Mouse (Mus musculus) midbrain, embryonic 14.5 days (tissue): ENCODE measurements at regions not wholly inside any gene's neighbourhood (a gene's known extent, or its start where the extent isn't known, plus 50 kb on each side); places are given as distances from the start of the nearest gene placed in this dataset.

Source experiments
- ATAC-seq: fragments of 200-750 bp; cut with Nextera tagmentation; 2 replicates; pipeline ENCODE4 v1.8.0; 2017; ENCODE audit warnings: moderate number of reproducible peaks, moderate library complexity; ENCODE audit not compliant: low FRiP score, low TSS enrichment
- DNase-seq: peaks from one replicate; pipeline ENCODE4 v3.0.0-alpha.2; 2015
- H3K27ac ChIP-seq: fragments of 300-500 bp; sonication (generic); replicated peaks from 2 replicates; pipeline ENCODE4 v1.5.1; 2014; ENCODE audit warnings: mild to moderate bottlenecking, low read depth, low read length, moderate library complexity
- H3K27me3 ChIP-seq: fragments of 300-500 bp; sonication (generic); 2 replicates; pipeline ENCODE4 v1.6.1; 2014; ENCODE audit warnings: low read length, control low read depth, mixed read lengths; ENCODE audit not compliant: control insufficient read depth, insufficient read depth
- H3K36me3 ChIP-seq: fragments of 300-500 bp; sonication (generic); 2 replicates; pipeline ENCODE4 v1.6.1; 2014; ENCODE audit warnings: low read length, control low read depth; ENCODE audit not compliant: control insufficient read depth, insufficient read depth
- H3K4me1 ChIP-seq: fragments of 300-500 bp; sonication (generic); 2 replicates; pipeline ENCODE4 v1.6.1; 2014; ENCODE audit warnings: mild to moderate bottlenecking, antibody characterized with exemption, low read length, control low read depth; ENCODE audit not compliant: control insufficient read depth, insufficient read depth
- H3K4me2 ChIP-seq: fragments of 300-500 bp; sonication (generic); 2 replicates; pipeline ENCODE4 v1.6.1; 2014; ENCODE audit warnings: mild to moderate bottlenecking, low read length, moderate library complexity
- H3K4me3 ChIP-seq: fragments of 300-500 bp; sonication (generic); replicated peaks from 2 replicates; pipeline ENCODE4 v1.5.1; 2014; ENCODE audit warnings: low read depth, low read length
- H3K9ac ChIP-seq: fragments of 300-500 bp; sonication (generic); replicated peaks from 2 replicates; pipeline ENCODE4 v1.6.1; 2014; ENCODE audit warnings: mild to moderate bottlenecking, low read length, moderate library complexity
- H3K9me3 ChIP-seq: fragments of 300-500 bp; sonication (generic); 2 replicates; pipeline ENCODE4 v1.6.1; 2016; ENCODE audit warnings: low read length, control low read depth, mixed read lengths; ENCODE audit not compliant: control insufficient read depth
- WGBS: fragments of 180-500 bp; shearing (Covaris S2); extraction: QIAGEN DNeasy Blood & Tissue Kit; methylation state at CpG from one replicate; pipeline ENCODE4 v1.1.7; 2014; 5-methylcytosine and 5-hydroxymethylcytosine counted together

- no peaks in the 10 kb centered on the region for H3K9me3 ChIP-seq
- no peaks in the 10 kb centered on the region for H3K36me3 ChIP-seq
- no peaks in the 10 kb centered on the region for H3K27me3 ChIP-seq
- peak overlapping the region; percentile 39 for H3K4me2 ChIP-seq
- peak overlapping the region; percentile 14; the same call in 1 of the 2 replicates for H3K27ac ChIP-seq
- WGBS: 13% methylated on average over 23 of the region's 23 CpGs
- peak overlapping the region; percentile 2; the same call in 1 of the 2 replicates for H3K4me3 ChIP-seq
- H3K9ac ChIP-seq: no peak overlapping the region
- DNase-seq (peak; percentile 59), ATAC-seq (peak; percentile 53; the same call in 1 of the 2 replicates)
- peaks cover 31% of the 10 kb centered on the region for H3K4me1 ChIP-seq
These were observed 90.9 kb upstream of the Lef1 start for GRCm38 (mm10) chr3:131019163-131019956.

DNA sequence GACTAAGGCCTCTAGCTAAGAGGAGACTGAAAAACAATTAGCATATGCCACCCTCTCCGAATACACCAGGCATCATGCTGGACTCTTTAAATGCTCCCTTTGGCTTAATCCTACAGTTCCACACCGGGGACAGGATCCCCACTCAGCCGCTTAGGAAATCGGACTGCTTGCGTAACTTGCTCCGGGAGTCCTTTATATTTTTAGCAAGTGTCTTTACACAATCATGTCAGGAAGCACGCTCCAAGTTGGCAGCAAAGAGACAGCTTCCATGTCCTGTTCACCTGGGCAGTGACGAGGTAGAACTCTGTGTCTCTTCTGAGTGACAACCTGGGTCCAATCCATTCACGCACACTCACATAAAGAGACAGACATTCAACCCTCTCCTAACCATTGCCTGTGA lies 92.4 kb upstream of the Lef1 start:
- ATAC-seq (no peak), DNase-seq (no peak)
- Histone ChIP-seq H3K36me3 (no peaks in the 10 kb centered on the region), H3K9me3 (no peaks in the 10 kb centered on the region), H3K27me3 (no peaks in the 10 kb centered on the region), H3K4me2 (no peak overlapping the region), H3K27ac (no peak overlapping the region), H3K4me3 (no peak overlapping the region), H3K9ac (no peak overlapping the region), H3K4me1 (peaks cover 31% of the 10 kb centered on the region)
- WGBS: 69% methylated on average over 9 of the region's 9 CpGs

DNA sequence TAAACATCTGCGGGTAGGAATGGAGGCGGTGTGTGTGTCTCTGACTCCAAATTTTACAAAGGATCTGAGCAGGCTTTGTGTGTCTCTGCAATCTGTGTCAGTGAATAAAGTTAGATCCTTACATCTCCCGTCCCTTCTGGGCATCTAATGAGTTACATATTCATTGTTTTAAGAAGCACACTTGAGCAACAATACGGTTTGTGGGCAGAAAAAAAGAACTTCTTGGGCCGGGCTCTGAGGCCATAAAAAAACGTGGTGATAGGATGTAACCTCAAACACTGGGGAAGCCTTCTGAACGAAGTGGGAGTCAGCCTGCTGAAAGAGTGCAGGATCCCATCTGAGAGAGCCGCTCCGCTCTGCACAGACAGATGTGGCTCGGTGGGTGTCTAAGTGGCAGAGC lies 94.2 kb upstream of the Lef1 start:
- Histone ChIP-seq H3K4me1 (peaks cover 23% of the 10 kb centered on the region), H3K4me3 (no peak overlapping the region), H3K27ac (no peak overlapping the region), H3K4me2 (no peak overlapping the region), H3K27me3 (no peaks in the 10 kb centered on the region), H3K36me3 (no peaks in the 10 kb centered on the region), H3K9ac (no peak overlapping the region), H3K9me3 (no peaks in the 10 kb centered on the region)
- ATAC-seq: no peak
- WGBS: 71% methylated on average over 10 of the region's 10 CpGs
- DNase-seq: no peak

DNA sequence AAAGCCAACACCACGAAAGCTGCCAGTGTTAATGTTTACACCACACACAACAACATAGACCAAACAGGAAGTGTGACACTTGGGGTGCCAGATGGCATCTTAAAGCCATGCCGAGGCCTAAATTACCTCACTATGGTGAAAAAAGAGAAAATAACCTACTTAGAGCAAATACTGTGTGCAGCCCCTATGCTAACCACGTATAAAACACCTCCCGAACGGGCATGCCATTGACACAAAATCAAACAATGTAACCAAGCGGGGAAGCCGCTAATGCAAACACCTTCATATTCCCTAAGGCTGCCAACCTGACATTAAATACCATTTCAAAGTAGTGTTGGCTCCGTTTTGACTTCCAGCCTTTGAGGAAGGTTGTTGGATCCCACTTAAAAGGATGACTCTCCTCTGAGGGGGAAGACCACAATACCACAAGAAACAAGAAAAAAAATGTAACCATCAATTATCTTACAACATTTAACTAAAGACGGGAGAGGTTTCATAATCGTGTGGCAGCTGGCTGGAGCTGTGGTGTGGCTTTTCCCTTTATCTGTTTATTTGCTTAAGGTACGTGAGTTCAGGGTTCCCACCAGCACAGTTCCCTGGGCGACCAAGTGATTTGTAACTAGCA lies 96.1 kb upstream of the Lef1 start:
- H3K27me3 ChIP-seq: no peaks in the 10 kb centered on the region
- no peak overlapping the region for H3K27ac ChIP-seq
- no peaks in the 10 kb centered on the region for H3K9me3 ChIP-seq
- H3K36me3 ChIP-seq: no peaks in the 10 kb centered on the region
- DNase-seq (no peak), ATAC-seq (no peak)
- H3K9ac ChIP-seq: no peak overlapping the region
- WGBS: 76% methylated on average over 12 of the region's 12 CpGs
- H3K4me1 ChIP-seq: peaks cover 11% of the 10 kb centered on the region
- H3K4me3 ChIP-seq: no peak overlapping the region
- H3K4me2 ChIP-seq: no peak overlapping the region

GRCm38 (mm10) chr3:131000701-131001100 lies 109.6 kb upstream of the Lef1 start:
- no peak overlapping the region for H3K9ac ChIP-seq
- 82% methylated on average over 13 of the region's 13 CpGs for WGBS
- H3K27ac ChIP-seq: no peak overlapping the region
- no peaks in the 10 kb centered on the region for H3K9me3 ChIP-seq
- no peaks in the 10 kb centered on the region for H3K4me1 ChIP-seq
- H3K4me2 ChIP-seq: no peak overlapping the region
- no peaks in the 10 kb centered on the region for H3K27me3 ChIP-seq
- no peaks in the 10 kb centered on the region for H3K36me3 ChIP-seq
- ATAC-seq: no peak
- no peak overlapping the region for H3K4me3 ChIP-seq
- no peak for DNase-seq

DNA sequence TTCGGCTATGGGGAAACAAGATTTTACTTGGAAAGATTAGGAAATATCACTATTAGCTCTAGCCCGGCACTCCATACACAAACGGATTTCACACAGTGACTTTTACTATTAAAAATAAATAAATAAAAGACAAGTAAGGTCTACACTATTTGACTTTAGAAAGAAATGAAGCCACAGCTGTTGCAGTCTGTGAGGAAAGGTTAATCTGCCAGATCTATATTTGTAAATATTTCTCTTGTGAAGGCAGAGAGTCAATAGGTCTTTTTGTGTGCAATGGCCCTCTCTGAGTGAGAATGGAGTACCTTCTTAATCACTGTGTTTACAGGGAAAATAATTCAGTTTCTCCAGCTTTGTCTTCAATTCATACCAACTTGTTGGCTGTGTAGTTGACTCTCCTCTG lies 110.0 kb upstream of the Lef1 start:
- no peak overlapping the region for H3K4me3 ChIP-seq
- ATAC-seq: no peak
- no peak for DNase-seq
- H3K27me3 ChIP-seq: no peaks in the 10 kb centered on the region
- no peaks in the 10 kb centered on the region for H3K9me3 ChIP-seq
- no peaks in the 10 kb centered on the region for H3K4me1 ChIP-seq
- no peak overlapping the region for H3K27ac ChIP-seq
- no peaks in the 10 kb centered on the region for H3K36me3 ChIP-seq
- WGBS: 81% methylated on average over 3 of the region's 3 CpGs
- H3K9ac ChIP-seq: no peak overlapping the region
- H3K4me2 ChIP-seq: no peak overlapping the region

- 88% methylated on average over 6 of the region's 6 CpGs for WGBS
- DNase-seq (no peak), ATAC-seq (no peak)
- Histone ChIP-seq H3K27ac (no peak overlapping the region), H3K36me3 (no peaks in the 10 kb centered on the region), H3K9me3 (no peaks in the 10 kb centered on the region), H3K4me1 (no peaks in the 10 kb centered on the region), H3K4me2 (no peak overlapping the region), H3K9ac (no peak overlapping the region), H3K27me3 (no peaks in the 10 kb centered on the region), H3K4me3 (no peak overlapping the region)
These were observed 110.5 kb upstream of the Lef1 start for GRCm38 (mm10) chr3:130999818-131000217.

GRCm38 (mm10) chr3:130998433-130998832 lies 111.8 kb upstream of the Lef1 start:
- DNase-seq: no peak
- Histone ChIP-seq H3K9me3 (no peaks in the 10 kb centered on the region), H3K9ac (no peak overlapping the region), H3K36me3 (no peaks in the 10 kb centered on the region), H3K27ac (no peak overlapping the region), H3K4me2 (no peak overlapping the region), H3K4me1 (no peaks in the 10 kb centered on the region), H3K4me3 (no peak overlapping the region), H3K27me3 (no peaks in the 10 kb centered on the region)
- WGBS: 81% methylated on average over 10 of the region's 10 CpGs
- ATAC-seq: no peak

- Histone ChIP-seq H3K4me1 (no peaks in the 10 kb centered on the region), H3K9me3 (no peaks in the 10 kb centered on the region), H3K9ac (no peak overlapping the region), H3K4me2 (no peak overlapping the region), H3K36me3 (no peaks in the 10 kb centered on the region), H3K27me3 (no peaks in the 10 kb centered on the region), H3K4me3 (no peak overlapping the region), H3K27ac (no peak overlapping the region)
- no peak for ATAC-seq
- DNase-seq: no peak
- WGBS: 24% methylated on average over 11 of the region's 11 CpGs
These were observed 113.5 kb upstream of the Lef1 start for GRCm38 (mm10) chr3:130996786-130997185.
